Mouse (Mus musculus): Measurements from ENCODE around the gene Zfp444.

DNA sequence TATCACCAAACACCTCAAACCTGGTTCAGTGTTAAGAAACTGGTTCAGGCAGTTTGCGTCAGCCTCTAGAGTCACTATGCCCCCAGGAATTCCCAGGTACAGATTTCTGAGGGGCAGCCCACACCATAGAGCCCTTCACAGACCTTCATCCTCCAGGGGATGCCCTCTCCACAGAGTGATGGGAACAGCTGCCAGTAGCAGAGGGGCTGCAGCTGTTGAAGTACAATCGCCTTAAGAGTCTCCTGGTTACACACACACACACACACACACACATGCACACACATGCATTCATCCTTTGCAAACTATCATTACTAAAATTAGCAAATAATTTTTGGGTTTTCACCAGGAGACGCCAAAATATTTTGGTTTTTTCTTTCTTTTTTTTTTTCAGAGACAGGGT, 12.4 kb upstream of the Zfp444 start:
- TF ChIP-seq CTCF (IDR thresholded peaks at IDR 0.05; ENCODE audit: control insufficient read depth, insufficient read depth, insufficient read length) (no peak), MAX (IDR thresholded peaks at IDR 0.05) (no peak), USF1 (IDR thresholded peaks at IDR 0.05; ENCODE audit: low read depth) (no peak), MYOG (IDR thresholded peaks at IDR 0.05; ENCODE audit: control insufficient read depth, extremely low read depth, insufficient read length) (no peak), MYOD1 (IDR thresholded peaks at IDR 0.05; ENCODE audit: control insufficient read depth, insufficient read length, low read depth) (peak; percentile 80)
